Mouse (Mus musculus): ENCODE data around the gene Ppara.

- TF ChIP-seq POLR2A (IDR thresholded peaks at IDR 0.05; ENCODE audit: low read depth, low read length) (no peak), CTCF (IDR thresholded peaks at IDR 0.05; ENCODE audit: borderline replicate concordance, insufficient read depth, low read length) (no peak)
Observed at GRCm38 (mm10) chr15:85738939-85739338, 4.2 kb downstream of the Ppara start.
